Mouse (Mus musculus) A20 (cell line): ENCODE measurements around the gene Gm21915.
A peak's percentile ranks its signal among the peaks of the same experiment; 100 is the strongest.

Experiments
- DNase-seq: peaks from one replicate; pipeline ENCODE4 v3.0.0-alpha.2; 2011; ENCODE audit warnings: low read depth, low spot score

Gene Gm21915

DNA sequence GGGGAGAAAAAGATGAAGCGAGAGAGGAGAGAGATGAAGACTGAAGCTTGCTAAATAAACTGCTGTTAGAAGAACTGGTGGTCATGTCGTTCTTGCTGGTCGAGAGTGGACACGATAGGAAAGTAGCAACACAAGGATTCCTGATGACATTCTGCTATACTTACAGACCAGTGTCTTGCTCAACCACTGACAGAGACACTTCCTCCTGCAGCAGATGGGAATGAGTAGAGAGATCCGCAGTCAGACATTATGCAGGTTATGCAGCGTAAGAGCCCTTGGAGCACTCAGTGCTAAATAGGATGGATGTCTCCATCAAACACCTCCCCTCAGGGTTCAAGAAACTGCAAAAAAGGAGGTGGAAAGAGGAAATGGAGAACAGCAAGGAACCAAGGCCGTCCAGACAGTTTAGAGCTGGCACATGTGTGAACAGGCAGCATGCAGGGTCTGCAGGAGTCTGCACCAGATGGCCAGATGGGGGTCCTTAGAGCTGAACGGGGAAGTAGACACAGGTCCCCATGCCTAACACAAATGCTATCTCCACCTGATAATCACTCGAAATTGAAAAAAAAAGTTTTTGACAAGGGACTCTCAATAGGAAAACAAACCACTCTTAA lies 4.1 kb upstream of the Gm21915 start:
- peak; percentile 84 for DNase-seq

- DNase-seq, result peak; percentile 17
Measured at GRCm38 (mm10) chr9:40671323-40671930, 1.0 kb downstream of the Gm21915 start.

DNA sequence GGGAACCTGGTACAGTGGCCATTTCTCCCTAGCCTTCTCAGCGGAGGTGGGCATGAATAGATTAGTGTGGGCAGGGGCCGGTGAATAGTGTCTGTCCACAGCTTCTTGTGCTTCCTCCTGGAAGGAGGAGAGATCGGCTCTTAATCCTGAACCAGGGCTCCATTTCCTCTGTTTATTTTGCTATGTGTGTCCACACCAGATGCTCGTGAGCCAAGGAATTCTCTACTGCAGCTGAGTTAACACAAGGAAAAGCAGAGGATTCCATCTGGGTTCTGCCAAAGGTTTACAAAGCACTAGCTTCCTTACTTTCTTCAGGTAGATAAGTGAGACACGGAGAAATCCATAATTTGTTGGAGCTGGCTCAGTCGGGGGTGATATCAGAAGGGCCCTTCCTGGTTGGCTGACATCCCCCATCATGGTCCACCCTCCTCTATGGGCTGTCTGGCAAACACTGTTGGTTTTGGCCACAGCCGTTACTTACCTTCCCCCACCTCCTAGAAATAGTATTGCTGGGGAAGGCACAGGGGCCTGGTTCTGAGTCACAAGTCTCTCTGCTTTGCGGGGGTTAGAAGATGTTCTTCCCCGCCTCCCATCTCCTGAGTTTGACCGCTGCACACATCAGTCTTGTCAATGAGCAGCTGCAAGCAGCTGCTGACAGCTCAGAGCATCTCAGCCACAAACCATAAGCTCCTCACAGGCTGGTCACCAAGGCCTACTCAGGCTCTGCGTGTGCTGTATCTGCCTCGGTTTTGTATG lies 5.0 kb downstream of the Gm21915 start:
- no peak for DNase-seq

GRCm38 (mm10) chr9:40678653-40679052 lies 8.2 kb downstream of the Gm21915 start:
- DNase-seq, result no peak

DNA sequence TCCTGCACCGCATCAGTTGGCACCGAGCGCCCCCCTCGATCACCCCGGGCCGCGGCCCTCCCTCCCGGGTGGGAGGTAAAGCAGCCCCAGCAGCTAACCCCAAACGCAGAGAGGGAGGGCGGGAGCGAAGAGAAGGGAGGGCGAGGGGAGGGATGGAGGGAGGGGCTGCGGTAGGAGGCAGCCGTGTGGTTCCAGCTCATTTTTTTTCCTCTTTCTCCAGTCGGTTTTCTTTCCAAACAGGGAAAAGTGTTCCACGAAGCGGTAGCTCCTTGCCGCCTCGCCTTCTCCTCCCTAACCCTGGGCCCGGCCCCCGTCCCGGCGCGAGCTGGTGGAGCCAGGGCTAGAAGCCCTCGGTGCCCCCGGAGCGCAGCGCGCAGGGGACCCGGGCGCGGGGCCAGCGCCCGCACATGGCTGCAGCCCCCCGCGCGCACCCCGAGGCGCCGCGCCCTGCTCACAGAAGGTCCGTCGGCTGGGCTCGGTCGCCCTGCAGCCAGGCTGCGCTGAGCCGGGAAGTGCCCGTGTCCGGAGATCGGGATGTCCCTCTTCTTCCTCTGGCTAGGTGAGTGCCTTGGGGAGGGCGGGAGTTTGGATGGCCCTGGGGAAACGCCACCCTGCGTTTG lies 15.5 kb downstream of the Gm21915 start, which contains the start of gene Clmp:
Gene Clmp (plus strand): TSS at position 162 of the 620 bp plus-strand sequence.
- DNase-seq, result no peak

DNA sequence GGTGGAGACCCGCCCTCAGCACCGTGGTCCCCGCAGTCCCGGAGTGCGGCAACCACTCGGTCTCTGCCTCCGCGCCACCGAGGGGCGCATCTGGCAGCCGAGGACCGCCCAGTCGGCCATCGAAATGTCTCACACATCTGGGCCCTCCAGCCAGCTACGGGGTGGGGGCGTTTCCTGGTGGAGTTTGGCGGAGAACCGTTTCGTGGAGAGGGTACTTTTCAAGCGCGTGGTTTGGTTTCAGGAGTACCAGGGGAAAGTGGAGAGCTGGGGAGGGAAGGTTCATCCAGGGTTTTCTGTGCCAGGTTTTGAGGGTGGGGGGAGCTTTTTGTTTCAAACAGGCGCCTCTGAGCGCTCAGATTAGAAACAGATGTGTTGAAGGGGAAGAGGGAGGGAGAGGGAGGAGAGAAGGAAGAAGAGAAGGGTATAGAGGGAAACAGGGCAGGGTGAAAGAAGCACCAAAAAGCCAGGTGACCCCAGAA lies 16.0 kb downstream of the Gm21915 start:
- no peak for DNase-seq

- no peak for DNase-seq
Measured at GRCm38 (mm10) chr9:40687053-40687452, 16.6 kb downstream of the Gm21915 start.

- no peak for DNase-seq
Measured at GRCm38 (mm10) chr9:40687553-40687952, 17.1 kb downstream of the Gm21915 start.

GRCm38 (mm10) chr9:40690511-40690910 lies 20.1 kb downstream of the Gm21915 start:
- no peak for DNase-seq

- no peak for DNase-seq
Measured at GRCm38 (mm10) chr9:40693026-40693425, 22.6 kb downstream of the Gm21915 start.

GRCm38 (mm10) chr9:40693768-40694167 lies 23.4 kb downstream of the Gm21915 start:
- DNase-seq, result no peak

- DNase-seq, result no peak
Measured at GRCm38 (mm10) chr9:40694284-40694683, 23.9 kb downstream of the Gm21915 start.

GRCm38 (mm10) chr9:40696086-40696485 lies 25.7 kb downstream of the Gm21915 start:
- no peak for DNase-seq

DNA sequence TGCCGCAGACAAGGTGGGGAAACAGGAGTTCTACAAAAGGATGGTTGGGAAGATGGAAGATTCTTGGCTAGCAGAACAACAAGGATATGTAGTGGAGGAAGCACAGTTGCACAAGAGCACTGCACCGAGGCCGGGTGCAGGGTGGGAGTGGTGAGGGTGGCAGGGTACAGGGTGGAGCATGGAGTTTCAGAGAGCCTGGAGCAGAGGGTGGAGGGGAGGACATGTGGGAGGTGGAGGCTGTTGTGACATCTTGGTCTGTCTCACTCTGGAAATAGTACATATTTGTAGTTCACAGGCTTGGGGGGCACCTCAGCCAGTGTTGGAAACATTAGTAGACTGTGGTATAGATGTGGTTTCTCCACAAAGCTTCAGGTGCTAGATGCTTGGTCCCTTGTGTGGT lies 28.8 kb downstream of the Gm21915 start:
- no peak for DNase-seq

GRCm38 (mm10) chr9:40700253-40700652 lies 29.8 kb downstream of the Gm21915 start:
- DNase-seq, result no peak

- no peak for DNase-seq
Measured at GRCm38 (mm10) chr9:40704364-40705276, 34.2 kb downstream of the Gm21915 start.

GRCm38 (mm10) chr9:40708448-40709140 lies 38.2 kb downstream of the Gm21915 start:
- DNase-seq, result no peak

DNA sequence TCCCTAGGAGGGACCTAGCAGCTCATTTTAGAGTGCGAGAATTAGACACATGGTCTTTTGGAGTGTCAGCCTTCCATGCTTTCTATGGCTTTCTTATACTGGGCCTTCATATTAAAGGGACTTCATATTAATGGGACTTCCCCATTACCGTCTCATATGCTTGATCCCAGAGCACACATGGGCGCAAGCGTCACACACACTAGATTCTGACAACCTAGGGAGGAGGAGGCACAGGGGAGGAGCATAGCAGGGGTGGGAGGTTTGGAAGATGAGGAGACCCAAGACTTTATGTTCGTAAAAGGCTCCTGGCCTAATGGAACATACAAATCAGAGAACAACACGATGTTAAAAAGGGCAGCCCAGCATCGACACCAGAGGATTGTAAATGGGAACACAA lies 38.7 kb downstream of the Gm21915 start:
- no peak for DNase-seq

DNA sequence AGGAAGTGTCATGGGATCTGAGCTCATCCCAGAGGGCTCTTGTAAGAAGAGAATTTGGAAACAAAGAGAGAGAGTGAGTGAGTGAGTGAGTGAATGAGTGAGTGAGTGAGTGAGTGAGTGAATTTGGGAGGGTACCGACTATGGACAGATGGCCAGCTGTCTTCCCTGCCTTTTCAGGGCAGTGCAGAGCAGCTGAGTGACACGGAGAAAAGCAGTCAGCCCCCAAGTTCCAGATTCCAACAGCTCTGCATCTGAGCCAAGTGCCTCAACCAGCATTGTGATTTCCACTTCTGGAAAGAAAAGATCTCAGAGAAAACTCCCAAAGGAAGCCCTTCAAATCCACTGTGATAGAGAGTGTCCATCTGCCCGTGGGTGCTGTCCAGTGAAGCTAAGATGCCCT lies 39.2 kb downstream of the Gm21915 start:
- no peak for DNase-seq

DNA sequence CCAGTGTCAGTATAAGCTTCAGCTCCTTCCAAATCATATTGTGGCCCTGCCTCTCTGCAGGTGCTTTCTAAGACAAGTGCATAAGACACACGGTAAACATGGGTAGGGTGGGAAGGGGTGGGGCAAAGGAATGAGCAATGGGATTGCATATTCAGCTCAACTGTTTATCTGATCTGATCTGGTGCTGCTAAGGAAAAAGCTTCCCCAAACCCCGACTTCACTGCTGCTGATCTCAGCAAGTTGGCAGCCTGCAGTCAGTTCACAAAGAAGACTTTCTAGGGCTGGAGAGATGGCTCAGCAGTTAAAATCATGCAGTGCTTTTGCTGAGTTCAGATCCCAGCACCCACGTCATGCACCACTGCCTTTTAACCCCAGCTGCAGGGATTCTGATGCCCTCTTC lies 39.6 kb downstream of the Gm21915 start:
- DNase-seq, result no peak

- DNase-seq, result no peak
Measured at GRCm38 (mm10) chr9:40711654-40712053, 41.2 kb downstream of the Gm21915 start.
